8 mouse cellular contexts compared by ENCODE assay signal in the genomic region with DNA sequence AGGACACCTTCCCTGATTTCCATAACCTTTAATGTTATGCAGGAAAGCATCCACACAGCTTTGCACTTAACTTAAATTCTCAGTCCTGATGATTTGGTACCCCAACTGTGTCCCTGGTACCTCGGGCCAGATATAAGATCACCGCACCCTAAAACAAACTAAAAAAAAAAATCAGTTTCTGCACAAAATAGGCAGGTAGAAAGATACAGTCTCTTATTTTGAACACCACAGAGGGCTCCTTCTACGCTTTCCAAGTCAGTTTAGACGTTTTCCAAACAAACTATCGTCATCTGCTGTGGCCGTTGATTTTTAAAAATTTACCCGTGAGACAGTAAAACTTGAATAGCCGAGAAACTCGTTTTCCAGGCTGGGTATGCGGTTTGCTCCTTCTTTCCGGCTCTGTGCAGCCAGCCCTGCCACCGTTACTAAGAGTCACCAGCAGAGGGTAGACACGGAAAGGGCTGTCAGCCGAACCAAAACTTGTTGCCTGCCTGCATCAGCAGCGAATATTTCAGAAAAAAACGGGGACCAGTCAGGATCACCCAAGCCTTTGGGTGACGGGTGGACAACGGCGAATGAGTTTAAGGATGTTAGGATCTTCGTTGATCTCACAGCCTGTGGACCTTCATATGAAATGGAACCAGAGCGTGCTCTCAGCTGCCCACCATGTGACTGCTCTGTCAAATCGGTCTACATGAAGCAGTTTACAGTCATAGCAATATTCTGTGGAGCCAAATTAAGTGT.
A peak's percentile ranks its signal among the peaks of the same experiment; 100 is the strongest.
DNase-seq lines count a peak whose midpoint lies in the region; ATAC-seq and TF ChIP-seq lines count a peak whose summit lies in the region.

No protein-coding gene starts in this region.

- peak overlapping the region; percentile 38 for H3K4me2 ChIP-seq in hindbrain, embryonic 11.5 days (replicated peaks; ENCODE audit: low read depth, low read length)
- H3K4me2 ChIP-seq in lung, postnatal 0 days (replicated peaks; ENCODE audit: low read depth, low read length), result peak overlapping the region; percentile 49

- no peaks in the 10 kb centered on the region for H3K4me1 ChIP-seq in E14TG2a.4 (replicated peaks; ENCODE audit: low read depth, low read length)
- H3K4me1 ChIP-seq in hindbrain, embryonic 11.5 days (replicated peaks; ENCODE audit: control insufficient read depth, insufficient read depth, low read length), result no peaks in the 10 kb centered on the region
- no peaks in the 10 kb centered on the region for H3K4me1 ChIP-seq in lung, postnatal 0 days (ENCODE audit: insufficient read depth, low read depth, low read length)
- H3K4me1 ChIP-seq in olfactory bulb, adult 2 months (ENCODE audit: control insufficient read depth, insufficient read depth, low read length), result 0 out of 2 replicates have a peak, but pooled peaks cover 3% of the 10 kb centered on the region

- TF ChIP-seq EP300 in lung, postnatal 0 days (IDR thresholded peaks at IDR 0.05), result no peak

- ATAC-seq in frontal cortex, adult (ENCODE audit: low TSS enrichment), result peak; percentile 100
- ATAC-seq in hindbrain, embryonic 11.5 days (ENCODE audit: low FRiP score), result peak; percentile 82
- ATAC-seq in lung, postnatal 0 days, result peak; percentile 83

- no peaks in the 10 kb centered on the region for H3K27me3 ChIP-seq in E14TG2a.4 (ENCODE audit: insufficient read depth, low read length)
- H3K27me3 ChIP-seq in hindbrain, embryonic 11.5 days (ENCODE audit: control insufficient read depth, insufficient read depth, low read length), result no peaks in the 10 kb centered on the region
- no peaks in the 10 kb centered on the region for H3K27me3 ChIP-seq in lung, postnatal 0 days (replicated peaks; ENCODE audit: insufficient read depth, low read length)

- no peaks in the 10 kb centered on the region for H3K9me3 ChIP-seq in E14TG2a.4 (ENCODE audit: low read length)
- no peaks in the 10 kb centered on the region for H3K9me3 ChIP-seq in hindbrain, embryonic 11.5 days (ENCODE audit: control insufficient read depth, low read length)
- no peaks in the 10 kb centered on the region for H3K9me3 ChIP-seq in lung, postnatal 0 days (ENCODE audit: low read length)

- 0 out of 2 replicates have a peak, but pooled peaks have one; percentile 16 for TF ChIP-seq CTCF in E14TG2a.4 (conservative IDR thresholded peaks at IDR 0.05; ENCODE audit: low read length)
- TF ChIP-seq CTCF in lung, postnatal 0 days (IDR thresholded peaks at IDR 0.05), result peak; percentile 87
- TF ChIP-seq CTCF in olfactory bulb, adult 2 months (IDR thresholded peaks at IDR 0.05; ENCODE audit: insufficient read depth, low read depth, low read length), result peak; percentile 74; the same call in 1 of the 2 replicates

- H3K4me3 ChIP-seq in E14TG2a.4 (replicated peaks; ENCODE audit: low read length), result no peak overlapping the region
- H3K4me3 ChIP-seq in hindbrain, embryonic 11.5 days (ENCODE audit: low read depth, low read length), result peak overlapping the region; percentile 18; the same call in 1 of the 2 replicates
- H3K4me3 ChIP-seq in lung, postnatal 0 days (ENCODE audit: low read depth, low read length), result peak overlapping the region; percentile 16; the same call in 1 of the 2 replicates
- H3K4me3 ChIP-seq in olfactory bulb, adult 2 months (ENCODE audit: insufficient read depth, low read depth, low read length), result peak overlapping the region; percentile 30

- no peak for TF ChIP-seq POLR2A in olfactory bulb, adult 2 months (IDR thresholded peaks at IDR 0.05; ENCODE audit: insufficient read depth, low read depth, low read length)

- H3K36me3 ChIP-seq in E14TG2a.4 (ENCODE audit: insufficient read depth, low read length), result no peaks in the 10 kb centered on the region
- H3K36me3 ChIP-seq in hindbrain, embryonic 11.5 days (ENCODE audit: control insufficient read depth, insufficient read depth, low read length), result no peaks in the 10 kb centered on the region
- H3K36me3 ChIP-seq in lung, postnatal 0 days (ENCODE audit: insufficient read depth, low read length), result no peaks in the 10 kb centered on the region

- H3K9ac ChIP-seq in hindbrain, embryonic 11.5 days (ENCODE audit: low read depth, low read length), result no peak overlapping the region
- H3K9ac ChIP-seq in lung, postnatal 0 days (replicated peaks; ENCODE audit: low read depth), result no peak overlapping the region

- no peak overlapping the region for H3K27ac ChIP-seq in hindbrain, embryonic 11.5 days (ENCODE audit: low read depth, low read length)
- no peak overlapping the region for H3K27ac ChIP-seq in lung, postnatal 0 days (ENCODE audit: low read length)
- H3K27ac ChIP-seq in olfactory bulb, adult 2 months (ENCODE audit: insufficient read depth, low read depth, low read length), result no peak overlapping the region

- WGBS in hindbrain, embryonic 11.5 days, result 25% methylated on average over 22 of the region's 22 CpGs
- whole genome bisulfite sequencing in lung, postnatal 0 days, result 13% methylated on average over 22 of the region's 22 CpGs
- WGBS in olfactory bulb, adult 2 months, result 14% methylated on average over 22 of the region's 22 CpGs

- peak; percentile 11 for DNase-seq in cerebellum, adult 8-10 months
- DNase-seq in hindbrain, embryonic 11.5 days (ENCODE audit: low spot score), result peak; percentile 71
- DNase-seq in layer of hippocampus, adult 9-11 months, result peak; percentile 59
- peak; percentile 78 for DNase-seq in lung, postnatal 0 days (ENCODE audit: low spot score)
- DNase-seq in thymus, adult 18-20 months, result peak; percentile 34

Comparison
In these comparisons a context has a peak if more than half of its experiments do, and no peak if none do; other contexts are left out.
1. CTCF ChIP-seq: peak in every context shown above with its lines; median percentile 87 in lung, postnatal 0 days; 74 in olfactory bulb, adult 2 months; 16 in E14TG2a.4.
2. DNase-seq: peak in every context shown above with its lines; median percentile 78 in lung, postnatal 0 days; 71 in hindbrain, embryonic 11.5 days; 59 in layer of hippocampus, adult 9-11 months; 34 in thymus, adult 18-20 months; 11 in cerebellum, adult 8-10 months.